8 mouse cellular contexts compared by ENCODE assay signal in the genomic region with DNA sequence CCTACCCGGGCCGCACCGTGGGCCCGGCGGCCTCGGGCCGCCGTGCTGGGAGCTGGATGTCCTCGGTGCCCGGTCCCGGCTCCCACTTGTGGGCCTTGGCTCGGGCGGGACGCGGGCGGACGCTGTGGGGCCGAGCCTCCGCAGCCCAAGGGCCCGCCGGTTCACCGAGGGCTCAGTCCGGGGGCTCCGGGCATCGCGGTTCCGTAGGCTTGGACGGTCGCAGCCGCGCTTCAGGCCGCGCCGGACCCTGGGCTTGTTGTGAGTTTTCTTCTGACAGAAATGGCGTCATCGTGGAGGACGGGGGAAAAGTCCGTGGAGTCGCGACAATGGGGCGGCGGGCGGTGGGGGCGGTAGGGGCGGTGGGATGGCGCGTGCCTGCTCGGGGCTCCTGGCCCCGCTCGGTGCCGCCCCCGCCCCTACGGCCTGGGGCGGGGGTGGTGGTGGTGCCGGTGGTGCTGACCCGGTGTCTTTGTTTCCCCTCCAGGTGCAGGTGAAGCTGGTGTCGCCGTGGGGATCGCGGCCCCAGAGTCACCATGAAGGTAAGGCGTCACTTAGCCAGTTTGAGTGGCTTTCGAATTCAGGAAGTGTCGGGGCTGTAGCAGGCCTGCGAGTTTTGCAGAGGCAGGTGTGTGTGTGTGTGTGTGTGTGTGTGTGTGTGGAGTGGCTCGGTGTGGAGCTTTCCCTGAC. TPM values are rescaled to one million over a fixed set of nuclear protein-coding genes. Genes with fewer than 3 reads are reported as not detected.
DNase-seq lines count a peak whose midpoint lies in the region; ATAC-seq and TF ChIP-seq lines count a peak whose summit lies in the region.

No protein-coding gene starts in this region.

- no peak for TF ChIP-seq CTCF in cerebellum, adult 2 months (IDR thresholded peaks at IDR 0.05; ENCODE audit: borderline replicate concordance, insufficient read depth, low read depth, low read length)

- H3K4me2 ChIP-seq in hindbrain, embryonic 15.5 days = peak overlapping the region; percentile 60

- H3K4me3 ChIP-seq in cerebellum, adult 2 months (replicated peaks; ENCODE audit: insufficient read depth, low read depth, low read length) = peak overlapping the region; percentile 73
- H3K4me3 ChIP-seq in hindbrain, embryonic 15.5 days = peak overlapping the region; percentile 91
- peak overlapping the region; percentile 98 for H3K4me3 ChIP-seq in megakaryocyte, embryonic 14.5 days (replicated peaks)

- no peak for ATAC-seq in hindbrain, embryonic 15.5 days (ENCODE audit: low FRiP score, low read depth)
- ATAC-seq in activated CD4-positive, CD25-positive, alpha-beta regulatory T cell, adult 4 months = no peak

- H3K27ac ChIP-seq in cerebellum, adult 2 months (ENCODE audit: insufficient read depth, low read length) = peak overlapping the region; percentile 87
- H3K27ac ChIP-seq in hindbrain, embryonic 15.5 days (replicated peaks) = peak overlapping the region; percentile 93

- peak overlapping the region; percentile 89 for H3K9ac ChIP-seq in hindbrain, embryonic 15.5 days

- peak; percentile 31 for DNase-seq in Muller cell, postnatal 12 days (ENCODE audit: inconsistent ontology term)
- DNase-seq in cerebellum, adult 2 months = peak; percentile 43 to 56
- DNase-seq in frontal cortex, postnatal 36 days (ENCODE audit: low spot score in 2 of 2) = peak; percentile 11 to 17
- DNase-seq in left cerebral cortex, postnatal 14 days (ENCODE audit: low spot score in 2 of 2) = peak; percentile 24 to 26
- peak; percentile 42 for DNase-seq in spleen, adult 12 weeks (ENCODE audit: low spot score)

- peaks cover 2% of the 10 kb centered on the region for H3K36me3 ChIP-seq in hindbrain, embryonic 15.5 days
- H3K36me3 ChIP-seq in megakaryocyte, embryonic 14.5 days (replicated peaks; ENCODE audit: low read length) = peaks cover 50% of the 10 kb centered on the region

- intact Hi-C loops in left cerebral cortex, postnatal 14 days (cut with DNase I) = loop anchor here (5.0 to 10.0 kb wide), 2 partner anchors 63 to 110 kb away; no protein-coding TSS in a partner anchor

- WGBS in cerebellum, adult 2 months = under 1% methylated on average over 65 of the region's 65 CpGs
- under 1% methylated on average over 64 of the region's 65 CpGs for WGBS in hindbrain, embryonic 15.5 days

- peaks cover 4% of the 10 kb centered on the region; the same call in 1 of the 2 replicates for H3K4me1 ChIP-seq in cerebellum, adult 2 months (ENCODE audit: control insufficient read depth, insufficient read depth, low read length)
- peaks cover 54% of the 10 kb centered on the region for H3K4me1 ChIP-seq in hindbrain, embryonic 15.5 days (replicated peaks)
- H3K4me1 ChIP-seq in megakaryocyte, embryonic 14.5 days = peaks cover 50% of the 10 kb centered on the region

- no peak for TF ChIP-seq POLR2A in cerebellum, adult 2 months (IDR thresholded peaks at IDR 0.05; ENCODE audit: borderline replicate concordance, insufficient read depth, low read length)

- H3K9me3 ChIP-seq in hindbrain, embryonic 15.5 days = no peaks in the 10 kb centered on the region
- H3K9me3 ChIP-seq in megakaryocyte, embryonic 14.5 days = no peaks in the 10 kb centered on the region

- no peaks in the 10 kb centered on the region for H3K27me3 ChIP-seq in cerebellum, adult 2 months (ENCODE audit: control insufficient read depth, insufficient read depth, low read length)
- H3K27me3 ChIP-seq in hindbrain, embryonic 15.5 days = no peaks in the 10 kb centered on the region
- H3K27me3 ChIP-seq in megakaryocyte, embryonic 14.5 days (replicated peaks) = no peaks in the 10 kb centered on the region

RNA-seq across cellular contexts. Expression of gene Ggps1, which starts 1.2 kb away (rescaled TPM):
- 57.1 and 60.1 TPM in 2 replicates for polyA plus RNA-seq in cerebellum, adult 2 months (2012; rRNA removed)
- polyA plus RNA-seq in hindbrain, embryonic 15.5 days (2015; fragmentation: Nextera tagmentation; extraction: Ambion mirVana) = 71.2 and 72.3 TPM in 2 replicates
- 10 to 100 TPM; 48.3 to 54.1 TPM for total RNA-seq in left cerebral cortex, postnatal 14 days (2021)
- polyA plus RNA-seq in megakaryocyte, embryonic 14.5 days (2012; ENCODE audit: insufficient read depth, low replicate concordance) = 2.2 TPM in 1 of 2 replicates, not detected in the other
- 100 to 1,000 TPM in 1 of 2 experiments, 10 to 100 TPM in 1; 91.7 to 103 TPM for polyA plus RNA-seq in activated CD4-positive, CD25-positive, alpha-beta regulatory T cell, adult 4 months (2017; shearing (Covaris generic))

RNA-seq across cellular contexts. Expression of gene Arid4b, which starts 1.5 kb away (rescaled TPM):
- 25.3 and 26.5 TPM in 2 replicates for polyA plus RNA-seq in cerebellum, adult 2 months (2012; rRNA removed)
- polyA plus RNA-seq in hindbrain, embryonic 15.5 days (2015; fragmentation: Nextera tagmentation; extraction: Ambion mirVana) = 62.7 and 74.7 TPM in 2 replicates
- total RNA-seq in left cerebral cortex, postnatal 14 days (2021) = 10 to 100 TPM; 38.7 to 43.4 TPM
- 0.73 and 3.9 TPM in 2 replicates for polyA plus RNA-seq in megakaryocyte, embryonic 14.5 days (2012; ENCODE audit: insufficient read depth, low replicate concordance)
- 10 to 100 TPM; 61.0 to 75.1 TPM for polyA plus RNA-seq in activated CD4-positive, CD25-positive, alpha-beta regulatory T cell, adult 4 months (2017; shearing (Covaris generic))

RNA-seq across cellular contexts. Expression of gene Tbce, which starts 25.0 kb away (rescaled TPM):
- polyA plus RNA-seq in cerebellum, adult 2 months (2012; rRNA removed) = 149 TPM in 2 replicates
- 101 and 102 TPM in 2 replicates for polyA plus RNA-seq in hindbrain, embryonic 15.5 days (2015; fragmentation: Nextera tagmentation; extraction: Ambion mirVana)
- 10 to 100 TPM; 60.1 to 66.9 TPM for total RNA-seq in left cerebral cortex, postnatal 14 days (2021)
- 1.3 TPM in 1 of 2 replicates, not detected in the other for polyA plus RNA-seq in megakaryocyte, embryonic 14.5 days (2012; ENCODE audit: insufficient read depth, low replicate concordance)
- polyA plus RNA-seq in activated CD4-positive, CD25-positive, alpha-beta regulatory T cell, adult 4 months (2017; shearing (Covaris generic)) = 10 to 100 TPM; 75.9 to 78.6 TPM

Comparison
In these comparisons a context has a peak if more than half of its experiments do, and no peak if none do; other contexts are left out.
1. RNA of gene Ggps1, which starts 1.2 kb away (polyA plus RNA-seq): 91.7 to 103 TPM in activated CD4-positive, CD25-positive, alpha-beta regulatory T cell, adult 4 months, 71.2 to 72.3 TPM in hindbrain, embryonic 15.5 days and 57.1 to 60.1 TPM in cerebellum, adult 2 months; 2.2 TPM in megakaryocyte, embryonic 14.5 days; every median in the first group is over 10 times any median in the second.
2. RNA of gene Tbce, which starts 25.0 kb away (polyA plus RNA-seq): 149 TPM in cerebellum, adult 2 months, 101 to 102 TPM in hindbrain, embryonic 15.5 days and 75.9 to 78.6 TPM in activated CD4-positive, CD25-positive, alpha-beta regulatory T cell, adult 4 months; 1.3 TPM in megakaryocyte, embryonic 14.5 days; every median in the first group is over 10 times any median in the second.
3. Peak in every context shown above with its lines, with median percentiles within 50 percentile points of each other: DNase-seq and H3K4me3 ChIP-seq.